Mouse (Mus musculus): ENCODE data around the gene Usp36. TPM values are rescaled to one million over a fixed set of nuclear protein-coding genes. Genes with fewer than 3 reads are reported as not detected.

The Usp36 gene
- polyA plus RNA-seq, 1 experiment, result 14.8 TPM

GRCm38 (mm10) chr11:118225862-118226261 is 64.2 kb downstream of the Usp36 start:
- peaks cover 83% of the 10 kb centered on the region for H3K4me1 ChIP-seq
- TF ChIP-seq GATA1 (IDR thresholded peaks at IDR 0.05; ENCODE audit: borderline replicate concordance, low read length) (no peak), FLI1 (IDR thresholded peaks at IDR 0.05; ENCODE audit: low read length) (no peak)
- no peak overlapping the region for H3K4me3 ChIP-seq (replicated peaks)
- H3K9me3 ChIP-seq, result no peaks in the 10 kb centered on the region
- H3K36me3 ChIP-seq (replicated peaks; ENCODE audit: low read length), result peaks cover 6% of the 10 kb centered on the region
- H3K27me3 ChIP-seq (replicated peaks), result no peaks in the 10 kb centered on the region

GRCm38 (mm10) chr11:118225056-118225836 is 64.8 kb downstream of the Usp36 start:
- no peaks in the 10 kb centered on the region for H3K27me3 ChIP-seq (replicated peaks)
- no peak for TF ChIP-seq GATA1 (IDR thresholded peaks at IDR 0.05; ENCODE audit: borderline replicate concordance, low read length)
- no peak for TF ChIP-seq FLI1 (IDR thresholded peaks at IDR 0.05; ENCODE audit: low read length)
- no peaks in the 10 kb centered on the region for H3K9me3 ChIP-seq
- H3K4me3 ChIP-seq (replicated peaks), result no peak overlapping the region
- peaks cover 83% of the 10 kb centered on the region for H3K4me1 ChIP-seq
- peaks cover 6% of the 10 kb centered on the region for H3K36me3 ChIP-seq (replicated peaks; ENCODE audit: low read length)

- Histone ChIP-seq H3K4me1 (peaks cover 79% of the 10 kb centered on the region), H3K27me3 (replicated peaks) (no peaks in the 10 kb centered on the region), H3K4me3 (replicated peaks) (no peak overlapping the region), H3K36me3 (replicated peaks; ENCODE audit: low read length) (peaks cover 6% of the 10 kb centered on the region), H3K9me3 (no peaks in the 10 kb centered on the region)
- TF ChIP-seq FLI1 (IDR thresholded peaks at IDR 0.05; ENCODE audit: low read length) (no peak), GATA1 (IDR thresholded peaks at IDR 0.05; ENCODE audit: borderline replicate concordance, low read length) (no peak)
Measured at GRCm38 (mm10) chr11:118223416-118224067, 66.5 kb downstream of the Usp36 start.

- no peak overlapping the region for H3K4me3 ChIP-seq (replicated peaks)
- peaks cover 6% of the 10 kb centered on the region for H3K36me3 ChIP-seq (replicated peaks; ENCODE audit: low read length)
- no peaks in the 10 kb centered on the region for H3K9me3 ChIP-seq
- H3K4me1 ChIP-seq, result peaks cover 73% of the 10 kb centered on the region
- no peaks in the 10 kb centered on the region for H3K27me3 ChIP-seq (replicated peaks)
- TF ChIP-seq GATA1 (IDR thresholded peaks at IDR 0.05; ENCODE audit: borderline replicate concordance, low read length), result no peak
- TF ChIP-seq FLI1 (IDR thresholded peaks at IDR 0.05; ENCODE audit: low read length), result no peak
Measured at GRCm38 (mm10) chr11:118222917-118223316, 67.1 kb downstream of the Usp36 start.

GRCm38 (mm10) chr11:118222351-118222885 is 67.6 kb downstream of the Usp36 start:
- TF ChIP-seq GATA1 (IDR thresholded peaks at IDR 0.05; ENCODE audit: borderline replicate concordance, low read length), result no peak
- TF ChIP-seq FLI1 (IDR thresholded peaks at IDR 0.05; ENCODE audit: low read length), result no peak
- Histone ChIP-seq H3K36me3 (replicated peaks; ENCODE audit: low read length) (peaks cover 6% of the 10 kb centered on the region), H3K4me3 (replicated peaks) (peak overlapping the region; percentile 75), H3K4me1 (peaks cover 68% of the 10 kb centered on the region), H3K9me3 (no peaks in the 10 kb centered on the region), H3K27me3 (replicated peaks) (no peaks in the 10 kb centered on the region)

GRCm38 (mm10) chr11:118220561-118221262 is 69.3 kb downstream of the Usp36 start:
- no peaks in the 10 kb centered on the region for H3K27me3 ChIP-seq (replicated peaks)
- H3K36me3 ChIP-seq (replicated peaks; ENCODE audit: low read length), result peaks cover 6% of the 10 kb centered on the region
- H3K4me3 ChIP-seq (replicated peaks), result peak overlapping the region; percentile 34
- H3K9me3 ChIP-seq, result no peaks in the 10 kb centered on the region
- H3K4me1 ChIP-seq, result peaks cover 65% of the 10 kb centered on the region
- TF ChIP-seq FLI1 (IDR thresholded peaks at IDR 0.05; ENCODE audit: low read length), result no peak
- TF ChIP-seq GATA1 (IDR thresholded peaks at IDR 0.05; ENCODE audit: borderline replicate concordance, low read length), result no peak

- Histone ChIP-seq H3K9me3 (no peaks in the 10 kb centered on the region), H3K4me1 (peaks cover 70% of the 10 kb centered on the region), H3K4me3 (replicated peaks) (no peak overlapping the region), H3K27me3 (replicated peaks) (no peaks in the 10 kb centered on the region), H3K36me3 (replicated peaks; ENCODE audit: low read length) (peaks cover 6% of the 10 kb centered on the region)
- TF ChIP-seq FLI1 (IDR thresholded peaks at IDR 0.05; ENCODE audit: low read length) (no peak), GATA1 (IDR thresholded peaks at IDR 0.05; ENCODE audit: borderline replicate concordance, low read length) (no peak)
Measured at GRCm38 (mm10) chr11:118219066-118219465, 71.0 kb downstream of the Usp36 start.

- H3K4me1 ChIP-seq, result peaks cover 64% of the 10 kb centered on the region
- no peak overlapping the region for H3K4me3 ChIP-seq (replicated peaks)
- H3K27me3 ChIP-seq (replicated peaks), result no peaks in the 10 kb centered on the region
- no peaks in the 10 kb centered on the region for H3K9me3 ChIP-seq
- TF ChIP-seq FLI1 (IDR thresholded peaks at IDR 0.05; ENCODE audit: low read length), result no peak
- no peak for TF ChIP-seq GATA1 (IDR thresholded peaks at IDR 0.05; ENCODE audit: borderline replicate concordance, low read length)
- H3K36me3 ChIP-seq (replicated peaks; ENCODE audit: low read length), result no peaks in the 10 kb centered on the region
Measured at GRCm38 (mm10) chr11:118216468-118216867, 73.6 kb downstream of the Usp36 start.

- Histone ChIP-seq H3K4me1 (peaks cover 66% of the 10 kb centered on the region), H3K36me3 (replicated peaks; ENCODE audit: low read length) (no peaks in the 10 kb centered on the region), H3K4me3 (replicated peaks) (no peak overlapping the region), H3K9me3 (no peaks in the 10 kb centered on the region), H3K27me3 (replicated peaks) (no peaks in the 10 kb centered on the region)
- TF ChIP-seq GATA1 (IDR thresholded peaks at IDR 0.05; ENCODE audit: borderline replicate concordance, low read length) (no peak), FLI1 (IDR thresholded peaks at IDR 0.05; ENCODE audit: low read length) (no peak)
Measured at GRCm38 (mm10) chr11:118215928-118216458, 74.1 kb downstream of the Usp36 start.
